Mouse (Mus musculus) hindbrain, embryonic 11.5 days (tissue): ENCODE data around the gene Nrxn3. TPM values are rescaled to one million over a fixed set of nuclear protein-coding genes. Genes with fewer than 3 reads are reported as not detected.

Experiments
- ATAC-seq: fragments of 200-750 bp; cut with Nextera tagmentation; 2 replicates; pipeline ENCODE4 v1.8.0; 2017; ENCODE audit warnings: mild to moderate bottlenecking, moderate TSS enrichment, moderate library complexity; ENCODE audit not compliant: low FRiP score
- DNase-seq: peaks from one replicate; pipeline ENCODE4 v3.0.0-alpha.2; 2015; ENCODE audit warnings: low spot score
- H3K27ac ChIP-seq: fragments of 300-500 bp; sonication (generic); 2 replicates; pipeline ENCODE4 v1.5.1; 2014; ENCODE audit warnings: mild to moderate bottlenecking, low read depth, low read length
- H3K27me3 ChIP-seq: fragments of 300-500 bp; sonication (generic); 2 replicates; pipeline ENCODE4 v1.6.1; 2014; ENCODE audit warnings: mild to moderate bottlenecking, low read length, moderate library complexity, mixed read lengths; ENCODE audit not compliant: control insufficient read depth, insufficient read depth
- H3K36me3 ChIP-seq: fragments of 300-500 bp; sonication (generic); 2 replicates; pipeline ENCODE4 v1.6.1; 2014; ENCODE audit warnings: mild to moderate bottlenecking, low read length, moderate library complexity, mixed read lengths; ENCODE audit not compliant: control insufficient read depth, insufficient read depth
- H3K4me1 ChIP-seq: fragments of 300-500 bp; sonication (generic); replicated peaks from 2 replicates; pipeline ENCODE4 v1.6.1; 2014; ENCODE audit warnings: low read length, mixed read lengths; ENCODE audit not compliant: control insufficient read depth, insufficient read depth
- H3K4me2 ChIP-seq: fragments of 300-500 bp; sonication (generic); replicated peaks from 2 replicates; pipeline ENCODE4 v1.6.1; 2014; ENCODE audit warnings: mild to moderate bottlenecking, low read depth, low read length
- H3K4me3 ChIP-seq: fragments of 300-500 bp; sonication (generic); 2 replicates; pipeline ENCODE4 v1.5.1; 2014; ENCODE audit warnings: low read depth, low read length
- H3K9ac ChIP-seq: fragments of 300-500 bp; sonication (generic); 2 replicates; pipeline ENCODE4 v1.6.1; 2014; ENCODE audit warnings: low read depth, low read length
- H3K9me3 ChIP-seq: fragments of 300-500 bp; sonication (generic); 2 replicates; pipeline ENCODE4 v1.6.1; 2016; ENCODE audit warnings: low read length; ENCODE audit not compliant: control insufficient read depth
- WGBS: fragments of 180-500 bp; shearing (Covaris S2); extraction: QIAGEN DNeasy Blood & Tissue Kit; methylation state at CpG from one replicate; pipeline ENCODE4 v1.1.7; 2014; 5-methylcytosine and 5-hydroxymethylcytosine counted together
- polyA plus RNA-seq: library from polyadenylated mRNA; unstranded; fragments of >200 nt; fragmentation: Nextera tagmentation; extraction: Ambion mirVana; gene quantifications from 2 replicates; pipeline ENCODE4 v1.2.1, GENCODE M21; 2014

Nrxn3 gene
- polyA plus RNA-seq, 1 experiment from 2014 or later = 52.4 TPM

- ATAC-seq (no peak), DNase-seq (no peak)
- Histone ChIP-seq H3K9me3 (no peaks in the 10 kb centered on the region), H3K27ac (no peak overlapping the region), H3K36me3 (no peaks in the 10 kb centered on the region), H3K4me3 (no peak overlapping the region), H3K4me2 (no peak overlapping the region), H3K4me1 (no peaks in the 10 kb centered on the region), H3K27me3 (no peaks in the 10 kb centered on the region), H3K9ac (no peak overlapping the region)
- 84% methylated on average over 2 of the region's 2 CpGs for WGBS
These were observed 1443.4 kb downstream of the Nrxn3 start for GRCm38 (mm10) chr12:90166118-90166517.

- H3K36me3 ChIP-seq = no peaks in the 10 kb centered on the region
- H3K4me1 ChIP-seq = no peaks in the 10 kb centered on the region
- no peaks in the 10 kb centered on the region for H3K27me3 ChIP-seq
- no peak overlapping the region for H3K4me2 ChIP-seq
- no peaks in the 10 kb centered on the region for H3K9me3 ChIP-seq
- no peak overlapping the region for H3K27ac ChIP-seq
- WGBS = 93% methylated on average over 3 of the region's 3 CpGs
- no peak overlapping the region for H3K4me3 ChIP-seq
- H3K9ac ChIP-seq = no peak overlapping the region
- ATAC-seq = no peak
- no peak for DNase-seq
These were observed 1458.9 kb downstream of the Nrxn3 start for GRCm38 (mm10) chr12:90181566-90181965.

GRCm38 (mm10) chr12:90183021-90183420, 1460.3 kb downstream of the Nrxn3 start:
- H3K4me3 ChIP-seq = no peak overlapping the region
- 82% methylated on average over 2 of the region's 2 CpGs for WGBS
- H3K27me3 ChIP-seq = no peaks in the 10 kb centered on the region
- ATAC-seq (no peak), DNase-seq (no peak)
- H3K27ac ChIP-seq = no peak overlapping the region
- no peak overlapping the region for H3K4me2 ChIP-seq
- no peaks in the 10 kb centered on the region for H3K36me3 ChIP-seq
- no peaks in the 10 kb centered on the region for H3K9me3 ChIP-seq
- H3K9ac ChIP-seq = no peak overlapping the region
- H3K4me1 ChIP-seq = no peaks in the 10 kb centered on the region

GRCm38 (mm10) chr12:90196161-90196560, 1473.5 kb downstream of the Nrxn3 start:
- no peak for DNase-seq
- Histone ChIP-seq H3K4me1 (no peaks in the 10 kb centered on the region), H3K4me3 (no peak overlapping the region), H3K27me3 (no peaks in the 10 kb centered on the region), H3K9ac (no peak overlapping the region), H3K4me2 (no peak overlapping the region), H3K27ac (no peak overlapping the region), H3K36me3 (no peaks in the 10 kb centered on the region), H3K9me3 (no peaks in the 10 kb centered on the region)
- ATAC-seq = no peak

GRCm38 (mm10) chr12:90197994-90198393, 1475.3 kb downstream of the Nrxn3 start:
- WGBS = 92% methylated on average over 3 of the region's 3 CpGs
- H3K27ac ChIP-seq = no peak overlapping the region
- H3K9ac ChIP-seq = no peak overlapping the region
- no peaks in the 10 kb centered on the region for H3K4me1 ChIP-seq
- no peaks in the 10 kb centered on the region for H3K36me3 ChIP-seq
- DNase-seq (no peak), ATAC-seq (no peak)
- H3K9me3 ChIP-seq = no peaks in the 10 kb centered on the region
- H3K4me2 ChIP-seq = no peak overlapping the region
- no peak overlapping the region for H3K4me3 ChIP-seq
- no peaks in the 10 kb centered on the region for H3K27me3 ChIP-seq

- Histone ChIP-seq H3K4me3 (no peak overlapping the region), H3K27ac (no peak overlapping the region), H3K9me3 (no peaks in the 10 kb centered on the region), H3K36me3 (no peaks in the 10 kb centered on the region), H3K9ac (no peak overlapping the region), H3K4me2 (no peak overlapping the region), H3K27me3 (no peaks in the 10 kb centered on the region), H3K4me1 (no peaks in the 10 kb centered on the region)
- no peak for DNase-seq
- 83% methylated on average over 1 of the region's 1 CpGs for WGBS
- ATAC-seq = no peak
These were observed 1479.8 kb downstream of the Nrxn3 start for GRCm38 (mm10) chr12:90202501-90202900.

- no peak for DNase-seq
- no peaks in the 10 kb centered on the region for H3K27me3 ChIP-seq
- 86% methylated on average over 2 of the region's 2 CpGs for WGBS
- no peak overlapping the region for H3K4me3 ChIP-seq
- no peak overlapping the region for H3K9ac ChIP-seq
- no peaks in the 10 kb centered on the region for H3K36me3 ChIP-seq
- H3K27ac ChIP-seq = no peak overlapping the region
- no peak overlapping the region for H3K4me2 ChIP-seq
- ATAC-seq = no peak
- no peaks in the 10 kb centered on the region for H3K9me3 ChIP-seq
- no peaks in the 10 kb centered on the region for H3K4me1 ChIP-seq
These were observed 1488.7 kb downstream of the Nrxn3 start for GRCm38 (mm10) chr12:90211410-90211809.

GRCm38 (mm10) chr12:90217060-90217459, 1494.4 kb downstream of the Nrxn3 start:
- Histone ChIP-seq H3K27me3 (no peaks in the 10 kb centered on the region), H3K9me3 (no peaks in the 10 kb centered on the region), H3K27ac (no peak overlapping the region), H3K9ac (no peak overlapping the region), H3K4me2 (no peak overlapping the region), H3K4me1 (no peaks in the 10 kb centered on the region), H3K4me3 (no peak overlapping the region), H3K36me3 (no peaks in the 10 kb centered on the region)
- ATAC-seq (no peak), DNase-seq (no peak)
- WGBS = 92% methylated on average over 6 of the region's 6 CpGs

GRCm38 (mm10) chr12:90229062-90229461, 1506.4 kb downstream of the Nrxn3 start:
- DNase-seq (peak; percentile 4), ATAC-seq (no peak)
- H3K9ac ChIP-seq = no peak overlapping the region
- H3K4me2 ChIP-seq = no peak overlapping the region
- H3K36me3 ChIP-seq = no peaks in the 10 kb centered on the region
- no peak overlapping the region for H3K27ac ChIP-seq
- H3K9me3 ChIP-seq = no peaks in the 10 kb centered on the region
- H3K4me1 ChIP-seq = no peaks in the 10 kb centered on the region
- WGBS = 33% methylated on average over 2 of the region's 2 CpGs
- no peak overlapping the region for H3K4me3 ChIP-seq
- H3K27me3 ChIP-seq = no peaks in the 10 kb centered on the region; the same call in 1 of the 2 replicates
